Mouse (Mus musculus) urinary bladder, postnatal 10 days (tissue): ENCODE measurements around the gene Angptl6.

Source experiments
- DNase-seq: peaks from one replicate; pipeline ENCODE4 v3.0.0; 2022; ENCODE audit warnings: low spot score

The Angptl6 gene

DNA sequence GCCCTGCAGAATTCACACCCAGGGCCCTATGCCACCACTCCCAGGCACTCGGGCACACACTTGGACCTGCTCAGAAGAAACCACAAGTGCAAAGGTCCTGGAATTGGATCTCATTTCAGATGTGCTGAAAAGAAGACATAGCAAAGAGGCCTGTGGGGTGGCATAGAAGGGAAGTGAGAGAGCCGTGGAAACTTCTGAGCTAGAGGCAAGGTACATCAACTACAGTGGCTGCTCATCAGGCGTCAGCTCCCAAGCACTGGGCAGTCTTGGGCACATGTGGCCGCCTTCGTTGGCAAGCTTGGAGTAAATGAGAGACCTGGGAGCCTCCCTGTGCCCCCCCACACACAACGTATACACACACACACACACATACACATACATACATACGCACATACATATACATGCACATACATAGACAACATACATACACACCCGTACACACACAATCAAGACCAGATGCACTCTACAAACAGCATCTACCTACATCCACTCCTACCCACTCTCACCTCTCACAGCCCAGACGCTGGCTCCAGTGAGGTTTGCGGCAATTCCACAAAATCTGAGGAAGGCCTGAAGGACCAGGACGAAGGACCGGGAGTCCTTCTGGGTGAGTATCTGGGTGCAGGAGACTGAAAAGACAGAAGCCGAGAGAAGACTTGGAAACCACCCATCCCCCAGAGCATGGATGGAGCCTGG lies at the start of gene Angptl6:
Angptl6 (minus strand) TSS at position 631 of the 696 bp plus-strand sequence.
- DNase-seq, result no peak

DNA sequence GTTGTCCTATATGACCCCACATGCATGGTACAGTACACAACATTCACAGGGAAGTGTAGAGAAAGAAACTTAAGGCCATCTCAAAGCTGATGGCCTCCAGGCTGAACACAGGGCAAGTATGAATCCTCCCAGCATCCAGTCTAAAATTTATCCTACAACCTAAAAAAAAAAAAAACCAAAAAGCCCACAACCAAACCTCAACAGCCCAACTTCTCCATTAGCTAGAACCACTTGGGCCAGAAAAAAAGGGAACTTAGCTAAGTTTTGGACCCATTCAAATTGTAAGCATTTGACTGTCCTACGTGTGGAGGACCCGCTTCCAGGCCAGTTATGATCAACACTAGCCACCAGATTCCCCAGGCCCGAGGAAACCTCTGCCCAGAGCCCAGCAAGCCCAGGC lies 43.7 kb upstream of the Angptl6 start:
- DNase-seq, result no peak

DNA sequence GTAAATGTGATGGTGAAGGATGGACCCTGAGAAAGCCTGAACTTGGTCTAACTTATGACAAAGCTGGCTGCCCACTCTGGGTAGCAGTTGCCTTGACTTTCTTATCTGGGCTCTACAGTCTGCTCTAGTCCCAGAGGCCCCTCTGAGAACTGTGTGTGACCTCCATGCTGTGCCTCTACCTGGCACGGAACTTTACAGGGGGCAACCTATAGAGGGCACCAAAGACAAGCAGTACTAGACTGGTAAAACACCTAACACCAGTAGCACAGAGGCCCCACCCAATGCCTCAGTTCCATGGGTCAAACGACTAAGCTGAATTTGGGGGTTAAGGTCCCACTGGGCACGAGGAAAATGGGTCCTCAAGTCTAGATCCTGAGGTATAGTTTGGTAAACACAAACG lies 36.6 kb upstream of the Angptl6 start:
- no peak for DNase-seq

DNA sequence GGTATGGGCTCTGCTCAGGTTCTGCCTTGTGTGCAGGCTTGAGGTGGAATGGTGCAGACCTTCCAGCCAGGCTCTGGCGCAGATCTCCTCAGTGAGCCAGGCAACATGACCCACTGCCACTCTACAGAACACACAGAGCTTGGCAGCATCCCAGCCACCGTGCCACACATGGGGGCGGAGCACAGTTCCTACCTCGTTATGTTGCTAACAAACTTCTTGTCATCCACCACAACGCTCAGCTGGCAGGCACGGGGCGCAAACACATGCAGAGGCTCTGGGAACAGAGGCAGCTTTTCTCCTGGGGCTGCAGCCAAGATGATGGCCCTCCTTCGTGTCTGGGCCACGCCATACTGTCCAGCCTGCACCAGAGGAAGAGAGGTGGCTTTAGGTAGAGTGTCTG lies 30.4 kb upstream of the Angptl6 start:
- no peak for DNase-seq

DNA sequence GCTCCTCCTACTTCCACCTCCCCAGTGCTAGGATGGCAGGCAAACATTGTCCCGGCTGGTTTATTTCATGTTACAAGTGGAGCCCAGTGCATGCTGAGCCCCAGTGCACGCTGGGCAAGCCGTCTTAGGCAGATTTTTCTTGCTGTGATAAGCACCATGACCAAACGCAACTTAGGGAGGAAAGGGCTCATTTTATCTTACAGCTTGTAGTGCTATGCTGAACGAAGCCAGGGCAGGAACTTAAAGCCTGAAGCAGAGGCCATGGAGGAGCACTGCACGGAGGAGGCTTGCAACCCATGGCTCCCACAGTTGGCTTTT lies 22.6 kb upstream of the Angptl6 start:
- DNase-seq, result no peak

DNA sequence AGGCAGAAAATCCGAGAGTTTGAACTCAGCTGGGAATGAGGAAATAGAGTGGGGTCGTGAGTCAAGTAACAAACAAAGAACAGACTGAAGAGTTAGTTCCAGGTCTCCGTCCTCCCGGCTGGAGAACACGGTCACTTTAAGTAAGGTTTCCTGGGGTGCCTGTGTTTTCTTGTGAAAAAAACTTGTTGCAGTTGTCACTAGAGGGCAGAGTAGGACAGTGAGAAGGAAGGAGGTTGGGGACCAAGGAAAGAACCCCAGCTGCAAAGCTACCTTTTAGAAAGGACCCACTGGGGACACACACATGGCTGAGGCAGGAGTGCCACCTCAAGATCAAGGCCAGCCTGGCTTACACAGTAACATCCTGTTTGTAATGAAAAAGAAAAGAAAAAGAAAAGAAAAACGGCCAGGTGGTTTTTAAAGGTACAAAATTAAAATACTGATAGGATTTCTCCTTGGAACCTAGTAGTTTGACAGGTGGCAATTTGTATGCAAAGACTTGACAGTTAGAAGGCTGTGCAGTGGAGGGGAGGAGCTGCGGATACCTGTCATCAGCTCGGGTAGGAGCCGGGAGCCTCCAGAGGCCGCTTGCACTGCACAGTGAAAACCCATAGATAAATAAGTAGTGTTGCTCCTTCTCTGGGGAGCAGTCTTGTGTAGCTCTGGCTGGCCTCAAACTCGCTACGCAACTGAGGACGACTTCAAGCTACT lies 22.1 kb upstream of the Angptl6 start:
- no peak for DNase-seq

DNA sequence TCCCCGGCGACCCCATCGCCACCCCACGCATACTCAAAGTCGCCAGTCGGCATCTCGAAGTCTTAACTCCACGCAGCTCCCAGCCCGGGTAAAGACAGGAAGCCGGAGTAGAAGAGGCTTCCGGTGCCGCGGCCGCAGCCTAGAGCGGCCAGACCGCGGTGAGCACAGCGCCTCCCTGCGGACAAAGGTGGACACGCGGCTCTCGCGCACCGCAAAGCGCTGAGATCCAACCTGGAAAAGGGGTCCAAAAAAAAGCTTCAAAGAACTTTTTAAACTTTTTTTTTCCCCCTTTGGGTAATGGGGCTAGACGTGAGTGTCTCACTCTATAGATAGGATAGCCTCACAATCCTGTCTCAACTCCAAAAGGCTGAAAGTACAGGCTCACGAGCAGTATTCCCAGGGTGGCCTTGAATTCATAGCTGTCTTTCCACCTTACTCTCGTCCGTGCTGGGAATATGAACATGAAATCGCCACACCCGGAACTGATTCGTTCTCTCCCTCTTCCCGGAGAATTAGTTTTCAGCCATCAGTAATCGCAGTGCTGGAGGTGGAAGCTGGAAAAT lies 19.1 kb upstream of the Angptl6 start, which contains the start of gene Eif3g:
Eif3g (minus strand) TSS at position 113 of the 563 bp plus-strand sequence.
- DNase-seq, result peak; percentile 67

DNA sequence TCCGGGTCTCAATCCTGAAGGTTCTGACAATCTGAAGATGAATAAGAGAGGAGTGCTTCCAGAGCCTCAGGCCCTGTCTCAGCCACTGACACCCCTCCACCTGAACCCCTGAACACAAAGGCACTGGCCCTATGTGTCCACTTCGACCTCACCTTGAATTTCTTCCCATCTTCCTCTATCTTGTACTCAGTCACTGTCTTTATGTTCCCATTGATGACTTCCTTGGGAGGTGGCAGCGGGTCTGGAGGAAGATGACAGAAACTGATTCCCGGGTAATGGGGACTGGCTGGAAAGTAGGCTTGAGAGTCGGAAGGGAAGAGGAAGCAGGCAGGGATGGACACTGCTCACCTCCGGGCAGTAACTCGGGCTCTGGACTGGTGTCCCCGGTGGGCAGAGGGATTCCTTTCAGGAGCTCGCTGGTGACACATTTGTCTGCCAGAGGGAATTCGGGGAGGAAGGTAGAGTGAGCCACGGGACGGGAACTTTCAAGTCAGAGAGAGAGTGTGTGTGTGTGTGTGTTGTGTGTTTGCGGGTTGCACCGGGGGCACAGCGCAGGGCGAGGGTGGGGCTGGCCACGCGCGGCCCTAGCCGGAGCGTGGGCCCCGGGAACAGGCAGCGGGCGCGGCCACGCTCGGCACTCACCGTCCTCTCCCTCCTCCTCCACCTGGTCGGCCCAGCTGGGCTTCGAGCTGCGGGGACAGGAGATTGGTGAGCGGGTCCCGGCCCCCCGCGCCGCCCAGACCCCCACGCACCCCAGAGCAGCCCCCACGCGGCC lies 18.4 kb upstream of the Angptl6 start:
- DNase-seq, result no peak

DNA sequence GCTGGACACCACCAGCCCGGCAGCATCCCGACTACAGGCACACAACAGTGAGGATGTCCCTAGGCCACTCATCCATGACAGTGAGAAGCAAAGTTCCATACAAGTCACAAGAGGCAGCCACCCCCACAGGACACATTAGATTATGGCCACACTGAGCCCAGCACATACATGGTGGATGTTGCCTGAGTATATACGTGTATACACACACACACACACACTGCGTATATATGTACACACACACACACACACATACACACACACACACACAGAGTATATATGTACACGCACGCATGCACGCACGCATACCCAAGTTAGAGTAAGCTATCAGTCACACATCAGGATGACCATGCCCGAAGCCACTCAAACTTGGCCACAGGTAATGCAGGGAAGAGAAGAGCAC lies 15.9 kb upstream of the Angptl6 start:
- DNase-seq, result no peak

DNA sequence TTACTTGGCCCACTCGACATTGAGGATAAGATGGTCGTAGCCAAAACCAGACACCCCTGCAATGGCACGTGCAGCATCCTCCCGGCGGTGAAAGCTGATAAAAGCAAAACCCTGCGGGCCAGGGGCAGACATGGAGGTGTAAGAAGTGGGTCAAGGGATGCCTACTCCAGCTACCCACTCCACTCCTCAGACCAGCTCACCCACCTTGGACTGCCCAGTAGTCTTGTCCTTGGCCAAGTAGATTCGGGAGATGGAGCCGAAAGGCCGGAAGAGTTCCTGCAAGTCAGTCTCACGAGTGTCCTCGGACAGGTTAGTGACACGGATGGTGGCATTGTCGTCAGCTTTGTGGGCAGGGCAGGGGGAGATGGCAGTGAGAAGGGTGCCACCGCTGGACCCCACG lies 15.1 kb upstream of the Angptl6 start:
- no peak for DNase-seq

DNA sequence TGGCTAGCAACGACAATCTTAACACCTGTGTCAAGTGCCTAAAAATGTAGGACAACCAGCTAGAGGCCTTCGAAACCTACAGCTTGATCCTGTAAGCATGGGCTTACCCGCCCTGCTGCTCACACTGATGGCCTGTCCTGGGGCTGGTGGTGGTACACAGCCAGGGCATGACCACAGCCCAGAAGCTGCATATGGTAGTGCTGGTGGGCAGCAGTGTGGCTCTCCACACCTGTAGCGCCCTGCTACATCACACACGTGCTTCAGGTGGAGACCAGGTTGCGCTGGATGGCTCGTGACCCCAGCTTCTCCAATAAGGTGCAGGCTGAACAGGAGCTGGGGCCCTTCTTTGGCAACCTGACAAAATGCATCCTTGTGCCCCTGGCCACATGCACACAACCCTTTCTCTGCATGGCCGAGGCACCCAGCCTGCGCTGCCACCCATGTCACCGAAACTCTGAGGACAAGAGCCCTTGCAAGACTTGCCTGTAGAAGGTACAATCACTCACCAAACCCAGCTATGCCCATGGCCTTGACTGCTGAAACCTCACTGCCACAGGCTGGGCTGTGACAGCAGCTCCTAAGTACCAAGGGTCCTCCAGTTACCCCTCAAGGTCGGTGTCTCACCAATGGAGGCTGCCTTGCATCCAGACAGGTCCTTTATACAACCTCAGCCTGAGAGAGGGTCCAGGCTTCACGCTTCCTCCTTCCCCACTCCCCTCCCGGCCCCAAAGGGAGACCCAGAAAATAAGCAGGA lies 14.2 kb upstream of the Angptl6 start:
- DNase-seq, result no peak

DNA sequence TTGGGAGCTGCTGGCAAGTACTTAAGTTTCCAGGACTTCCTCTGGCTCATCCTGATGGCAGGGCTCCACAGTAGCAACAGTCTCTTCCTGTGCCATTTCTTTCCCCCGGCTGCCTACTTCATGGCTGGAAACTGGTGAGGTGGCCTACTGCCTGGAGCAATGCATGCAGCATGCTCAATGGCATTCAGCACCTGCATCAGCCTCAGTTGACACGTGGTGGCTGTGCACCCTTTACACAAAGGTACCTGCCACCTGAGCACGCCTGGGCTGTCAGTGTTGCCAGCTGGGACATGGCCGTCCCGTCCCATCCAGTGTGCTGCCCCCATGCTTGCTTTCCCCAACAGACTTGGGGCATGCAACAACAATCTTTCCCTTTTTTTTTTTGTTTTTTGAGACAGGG lies 13.5 kb upstream of the Angptl6 start:
- no peak for DNase-seq

DNA sequence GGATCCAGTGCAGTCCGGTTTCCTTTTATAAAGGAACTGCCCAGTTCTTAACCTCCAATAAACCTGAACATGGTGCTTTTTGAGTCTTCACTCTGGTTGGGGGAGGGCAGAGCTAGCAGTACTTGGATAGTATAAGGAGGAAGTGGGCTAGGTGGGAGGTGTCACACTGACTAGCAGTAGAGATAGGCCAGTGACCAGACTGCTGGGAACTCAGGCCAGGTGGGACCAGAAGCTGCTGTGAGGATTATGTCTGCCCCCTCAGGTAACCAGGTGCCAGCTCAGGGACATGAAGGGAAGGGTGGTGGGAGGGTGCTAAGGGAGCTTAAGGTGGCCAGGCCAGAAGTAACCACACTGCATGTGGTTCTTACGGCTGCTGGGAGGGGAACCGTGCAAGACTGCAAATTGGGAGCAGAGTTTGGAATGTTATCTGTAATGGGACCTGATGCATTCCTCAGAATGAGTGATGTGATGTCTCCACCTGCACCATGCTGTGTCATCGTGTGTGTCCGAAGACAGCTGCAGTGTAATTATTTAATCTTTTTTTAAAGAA lies 12.7 kb upstream of the Angptl6 start:
- no peak for DNase-seq

DNA sequence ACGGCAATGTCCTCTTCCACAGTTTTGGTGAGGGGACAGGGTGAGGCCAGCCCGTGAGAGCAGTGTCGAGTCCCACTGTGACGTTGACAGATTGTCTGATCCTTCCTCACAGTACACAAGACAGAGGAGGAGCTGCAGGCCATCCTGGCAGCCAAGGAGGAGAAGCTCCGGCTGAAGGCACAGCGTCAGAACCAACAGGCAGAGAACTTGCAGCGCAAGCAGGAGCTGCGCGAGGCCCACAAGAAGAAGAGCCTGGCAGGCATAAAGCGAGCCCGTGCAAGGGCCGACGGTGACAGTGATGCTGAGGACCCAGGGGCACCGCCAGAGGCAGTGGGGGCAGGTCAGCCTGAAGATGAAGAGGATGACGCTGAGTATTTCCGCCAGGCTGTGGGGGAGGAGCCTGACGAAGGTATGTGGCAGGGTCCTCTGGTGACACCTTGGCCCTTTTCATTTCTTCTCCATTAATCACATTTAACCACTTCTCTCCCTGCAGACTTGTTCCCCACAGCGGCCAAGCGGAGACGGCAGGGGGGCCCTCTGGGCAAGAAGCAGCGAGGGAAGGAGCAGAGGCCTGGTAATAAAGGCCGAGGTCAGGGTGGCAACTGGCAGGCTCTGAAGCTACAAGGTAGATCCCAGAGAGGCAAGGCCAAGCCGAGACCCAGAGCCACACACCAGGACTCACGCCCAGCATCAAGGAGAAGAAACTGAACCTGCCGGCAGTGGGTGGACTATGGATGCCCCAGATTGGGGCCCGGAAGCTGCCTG lies 12.0 kb upstream of the Angptl6 start:
- no peak for DNase-seq

DNA sequence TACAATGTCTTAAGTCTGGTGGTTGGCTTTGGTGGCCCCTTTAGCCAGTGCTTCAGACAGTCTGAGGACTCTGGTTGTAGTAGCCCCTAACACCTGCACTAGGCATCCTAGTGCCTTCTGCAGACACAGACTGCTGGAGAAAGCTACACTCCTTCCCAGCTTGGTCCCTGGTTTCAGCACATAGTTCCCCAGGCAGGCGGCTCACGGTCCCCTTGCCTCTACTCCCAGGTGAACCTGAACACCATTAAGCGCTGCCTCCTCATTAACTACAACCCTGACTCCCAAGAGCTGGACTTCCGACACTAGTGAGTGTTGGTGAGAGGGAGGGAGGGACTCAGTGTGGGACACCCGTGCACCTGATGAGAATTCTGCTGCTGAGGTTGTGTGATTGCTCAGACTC lies 10.9 kb upstream of the Angptl6 start:
- DNase-seq, result no peak

DNA sequence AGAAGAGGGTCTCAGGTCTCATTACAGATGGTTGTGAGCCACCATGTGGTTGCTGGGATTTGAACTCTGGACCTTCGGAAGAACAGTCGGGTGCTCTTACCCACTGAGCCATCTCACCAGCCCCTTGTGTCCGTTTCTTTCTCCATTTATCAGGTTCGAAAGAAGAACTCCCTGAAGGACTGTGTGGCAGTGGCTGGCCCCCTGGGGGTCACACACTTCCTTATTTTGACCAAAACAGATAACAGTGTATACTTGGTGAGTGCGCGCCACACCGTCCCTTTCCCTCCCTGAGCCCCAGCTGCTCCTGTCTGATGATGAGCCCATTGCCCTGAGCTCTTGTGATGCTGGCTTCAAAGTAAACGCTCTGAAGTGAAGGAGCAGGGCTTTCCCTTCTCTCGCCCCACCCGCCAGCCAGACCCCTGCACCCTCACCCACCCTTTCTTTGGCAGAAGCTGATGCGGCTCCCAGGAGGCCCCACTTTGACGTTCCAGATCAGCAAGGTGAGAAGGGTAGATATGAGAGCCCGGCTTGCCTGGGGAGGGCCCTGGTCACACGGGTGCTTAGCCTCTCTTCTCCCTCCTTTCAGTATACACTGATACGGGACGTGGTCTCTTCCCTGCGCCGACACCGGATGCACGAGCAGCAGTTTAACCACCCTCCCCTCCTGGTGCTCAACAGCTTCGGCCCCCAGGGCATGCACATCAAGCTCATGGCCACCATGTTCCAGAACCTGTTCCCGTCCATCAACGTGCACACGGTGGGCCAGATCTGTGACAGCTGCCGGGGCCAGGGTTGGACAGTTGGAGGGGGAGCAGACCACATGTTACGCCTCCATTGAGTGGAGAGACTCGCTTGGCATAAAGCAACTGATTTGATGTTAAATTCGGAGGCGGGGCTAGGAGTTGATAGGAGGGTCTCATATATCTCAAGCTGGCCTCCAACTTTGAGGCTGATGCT lies 9.9 kb upstream of the Angptl6 start:
- DNase-seq, result no peak

DNA sequence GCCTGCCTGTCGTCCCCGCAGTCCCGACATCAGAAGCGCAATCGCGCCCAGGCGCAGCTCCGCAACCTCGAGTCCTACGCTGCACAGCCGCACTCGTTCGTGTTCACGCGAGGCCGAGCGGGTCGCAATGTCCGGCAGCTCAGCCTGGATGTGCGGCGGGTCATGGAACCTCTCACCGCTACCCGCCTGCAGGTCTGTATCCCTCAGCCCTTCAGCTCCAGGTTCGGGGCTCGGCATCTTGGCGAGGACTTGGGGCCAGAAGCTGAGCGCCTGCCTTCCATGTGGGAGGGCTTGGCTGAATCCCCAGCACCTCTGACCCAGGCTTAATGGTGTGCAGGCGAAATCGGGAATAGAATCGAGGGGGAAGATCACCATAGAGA lies 8.8 kb upstream of the Angptl6 start:
- DNase-seq, result no peak

DNA sequence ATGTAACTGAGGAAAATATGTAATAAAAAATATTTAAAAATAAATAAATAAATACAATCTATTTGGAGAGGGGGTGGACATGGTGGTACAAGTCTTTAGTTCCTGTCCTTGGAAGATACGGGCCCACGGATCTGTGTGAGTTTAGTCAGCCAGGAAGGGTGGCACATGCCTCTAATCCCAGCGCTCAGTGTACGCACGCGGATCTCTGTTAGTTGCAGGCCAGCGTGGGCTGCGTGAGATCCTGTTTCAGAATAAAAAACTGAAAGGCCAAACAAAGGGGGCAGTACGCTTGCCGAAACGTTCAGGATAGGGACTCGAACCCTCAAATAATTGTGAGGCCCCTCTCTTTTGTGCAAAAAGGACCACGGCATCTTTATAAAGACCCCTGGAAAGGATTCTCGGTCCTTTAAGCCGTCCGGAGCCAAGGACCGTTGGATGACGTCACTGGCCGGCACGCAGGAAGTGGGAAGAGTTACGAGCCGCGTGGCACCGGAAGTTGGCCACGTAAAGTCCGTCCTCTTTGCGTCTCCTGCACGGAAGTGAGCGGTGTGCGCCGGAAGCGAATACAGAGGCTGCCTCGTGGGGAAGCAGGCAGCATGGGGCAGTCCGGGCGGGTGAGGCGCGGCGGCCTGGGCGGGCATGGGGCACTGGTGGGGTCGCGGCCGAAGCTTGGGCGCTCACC lies 8.3 kb upstream of the Angptl6 start, which contains the start of gene Ppan:
Ppan (plus strand) TSS at position 472 of the 682 bp plus-strand sequence.
- DNase-seq, result peak; percentile 90

DNA sequence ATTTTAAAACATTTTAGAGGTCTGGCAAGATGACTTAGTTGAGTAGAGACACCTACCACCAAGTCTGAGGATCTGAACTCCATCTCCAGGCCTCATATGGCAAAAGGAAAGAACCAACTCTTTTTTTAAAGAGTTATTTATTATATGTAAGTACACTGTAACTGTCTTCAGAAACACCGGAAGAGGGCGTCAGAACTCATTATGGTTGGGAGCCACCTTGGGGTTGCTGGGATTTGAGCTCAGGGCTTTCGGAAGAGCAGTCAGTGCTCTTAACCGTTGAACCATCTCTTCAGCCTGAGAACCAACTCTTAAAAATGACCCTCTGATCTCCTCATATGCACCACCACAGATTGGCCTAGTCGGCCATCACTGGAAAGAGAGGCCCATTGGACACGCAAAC lies 7.7 kb upstream of the Angptl6 start:
- no peak for DNase-seq
